Mouse (Mus musculus): ENCODE measurements at regions not wholly inside any gene's neighbourhood (a gene's known extent, or its start where the extent isn't known, plus 50 kb on each side); places are given as distances from the start of the nearest gene placed in this dataset.
"Not testable (repeated sequence)": the region's sequence is repeated elsewhere in the genome, so short reads cannot be mapped to it uniquely, and the experiment has no call there.

GRCm38 (mm10) chr3:16130385-16130784, 124.1 kb upstream of the Gm5150 start:
- ATAC-seq = no peak
- H3K4me1 ChIP-seq (ENCODE audit: control insufficient read depth, insufficient read depth, low read length) = no peaks in the 10 kb centered on the region
- no peak for DNase-seq (ENCODE audit: low spot score)
- no peaks in the 10 kb centered on the region for H3K27me3 ChIP-seq (replicated peaks; ENCODE audit: control insufficient read depth, insufficient read depth, low read length)
- H3K27ac ChIP-seq (ENCODE audit: low read depth, low read length) = no peak overlapping the region
- H3K9ac ChIP-seq (ENCODE audit: low read length) = no peak overlapping the region
- 64% methylated on average over 1 of the region's 1 CpGs for WGBS
- H3K4me2 ChIP-seq (ENCODE audit: low read length) = no peak overlapping the region
- H3K36me3 ChIP-seq (ENCODE audit: control insufficient read depth, insufficient read depth, low read length) = no peaks in the 10 kb centered on the region
- no peaks in the 10 kb centered on the region for H3K9me3 ChIP-seq (replicated peaks; ENCODE audit: control insufficient read depth, low read length)
- no peak overlapping the region for H3K4me3 ChIP-seq (ENCODE audit: low read depth, low read length)

GRCm38 (mm10) chr3:16125346-16125915, 119.2 kb upstream of the Gm5150 start:
- not testable (repeated sequence) for ATAC-seq; H3K4me2 ChIP-seq (ENCODE audit: low read length); H3K9ac ChIP-seq (ENCODE audit: low read length); H3K9me3 ChIP-seq (replicated peaks; ENCODE audit: control insufficient read depth, low read length); H3K36me3 ChIP-seq (ENCODE audit: control insufficient read depth, insufficient read depth, low read length); H3K27me3 ChIP-seq (replicated peaks; ENCODE audit: control insufficient read depth, insufficient read depth, low read length); H3K4me1 ChIP-seq (ENCODE audit: control insufficient read depth, insufficient read depth, low read length); H3K27ac ChIP-seq (ENCODE audit: low read depth, low read length); DNase-seq (ENCODE audit: low spot score); H3K4me3 ChIP-seq (ENCODE audit: low read depth, low read length)
- WGBS = 71% methylated on average over 4 of the region's 4 CpGs

- no peak for ATAC-seq
Observed at GRCm38 (mm10) chr3:16115944-16116343, 109.7 kb upstream of the Gm5150 start.

GRCm38 (mm10) chr3:16107492-16107891, 101.3 kb upstream of the Gm5150 start:
- ATAC-seq = no peak
- no peaks in the 10 kb centered on the region for H3K27me3 ChIP-seq (replicated peaks; ENCODE audit: control insufficient read depth, insufficient read depth, low read length)
- no peak overlapping the region for H3K4me3 ChIP-seq (ENCODE audit: low read depth, low read length)
- no peaks in the 10 kb centered on the region for H3K9me3 ChIP-seq (replicated peaks; ENCODE audit: control insufficient read depth, low read length)
- H3K9ac ChIP-seq (ENCODE audit: low read length) = no peak overlapping the region
- 82% methylated on average over 1 of the region's 1 CpGs for WGBS
- no peak for DNase-seq (ENCODE audit: low spot score)
- H3K36me3 ChIP-seq (ENCODE audit: control insufficient read depth, insufficient read depth, low read length) = no peaks in the 10 kb centered on the region
- H3K27ac ChIP-seq (ENCODE audit: low read depth, low read length) = no peak overlapping the region
- no peak overlapping the region for H3K4me2 ChIP-seq (ENCODE audit: low read length)
- no peaks in the 10 kb centered on the region for H3K4me1 ChIP-seq (ENCODE audit: control insufficient read depth, insufficient read depth, low read length)

More at GRCm38 (mm10) chr3:16115944-16116343, 109.7 kb upstream of the Gm5150 start:
- H3K4me3 ChIP-seq (ENCODE audit: low read depth, low read length) = no peak overlapping the region
- no peaks in the 10 kb centered on the region for H3K9me3 ChIP-seq (replicated peaks; ENCODE audit: control insufficient read depth, low read length)
- H3K27me3 ChIP-seq (replicated peaks; ENCODE audit: control insufficient read depth, insufficient read depth, low read length) = no peaks in the 10 kb centered on the region
- H3K4me2 ChIP-seq (ENCODE audit: low read length) = no peak overlapping the region
- no peaks in the 10 kb centered on the region for H3K4me1 ChIP-seq (ENCODE audit: control insufficient read depth, insufficient read depth, low read length)
- H3K36me3 ChIP-seq (ENCODE audit: control insufficient read depth, insufficient read depth, low read length) = no peaks in the 10 kb centered on the region
- DNase-seq (ENCODE audit: low spot score) = no peak
- no peak overlapping the region for H3K27ac ChIP-seq (ENCODE audit: low read depth, low read length)
- H3K9ac ChIP-seq (ENCODE audit: low read length) = no peak overlapping the region
- 73% methylated on average over 2 of the region's 2 CpGs for WGBS

- H3K9ac ChIP-seq (ENCODE audit: low read length) = no peak overlapping the region
- 73% methylated on average over 4 of the region's 4 CpGs for WGBS
- no peaks in the 10 kb centered on the region for H3K9me3 ChIP-seq (replicated peaks; ENCODE audit: control insufficient read depth, low read length)
- H3K27ac ChIP-seq (ENCODE audit: low read depth, low read length) = no peak overlapping the region
- peak; percentile 2 for DNase-seq (ENCODE audit: low spot score)
- no peak overlapping the region for H3K4me3 ChIP-seq (ENCODE audit: low read depth, low read length)
- ATAC-seq = no peak
- no peaks in the 10 kb centered on the region for H3K4me1 ChIP-seq (ENCODE audit: control insufficient read depth, insufficient read depth, low read length)
- no peaks in the 10 kb centered on the region for H3K27me3 ChIP-seq (replicated peaks; ENCODE audit: control insufficient read depth, insufficient read depth, low read length)
- no peaks in the 10 kb centered on the region for H3K36me3 ChIP-seq (ENCODE audit: control insufficient read depth, insufficient read depth, low read length)
- H3K4me2 ChIP-seq (ENCODE audit: low read length) = no peak overlapping the region
Observed at GRCm38 (mm10) chr3:16105080-16105479, 98.8 kb upstream of the Gm5150 start.

GRCm38 (mm10) chr3:16103180-16103579, 96.9 kb upstream of the Gm5150 start:
- Histone ChIP-seq H3K27ac (ENCODE audit: low read depth, low read length) (no peak overlapping the region), H3K9ac (ENCODE audit: low read length) (no peak overlapping the region), H3K4me3 (ENCODE audit: low read depth, low read length) (no peak overlapping the region), H3K4me2 (ENCODE audit: low read length) (no peak overlapping the region), H3K36me3 (ENCODE audit: control insufficient read depth, insufficient read depth, low read length) (no peaks in the 10 kb centered on the region), H3K9me3 (replicated peaks; ENCODE audit: control insufficient read depth, low read length) (no peaks in the 10 kb centered on the region), H3K27me3 (replicated peaks; ENCODE audit: control insufficient read depth, insufficient read depth, low read length) (no peaks in the 10 kb centered on the region), H3K4me1 (ENCODE audit: control insufficient read depth, insufficient read depth, low read length) (no peaks in the 10 kb centered on the region)
- ATAC-seq (no peak), DNase-seq (ENCODE audit: low spot score) (no peak)
- WGBS = 91% methylated on average over 1 of the region's 1 CpGs

GRCm38 (mm10) chr3:16086550-16086949, 80.3 kb upstream of the Gm5150 start:
- Histone ChIP-seq H3K9me3 (replicated peaks; ENCODE audit: control insufficient read depth, low read length) (no peaks in the 10 kb centered on the region), H3K27me3 (replicated peaks; ENCODE audit: control insufficient read depth, insufficient read depth, low read length) (no peaks in the 10 kb centered on the region), H3K27ac (ENCODE audit: low read depth, low read length) (no peak overlapping the region), H3K36me3 (ENCODE audit: control insufficient read depth, insufficient read depth, low read length) (no peaks in the 10 kb centered on the region), H3K4me1 (ENCODE audit: control insufficient read depth, insufficient read depth, low read length) (no peaks in the 10 kb centered on the region), H3K9ac (ENCODE audit: low read length) (no peak overlapping the region), H3K4me2 (ENCODE audit: low read length) (no peak overlapping the region), H3K4me3 (ENCODE audit: low read depth, low read length) (no peak overlapping the region)
- WGBS = 8% methylated on average over 1 of the region's 1 CpGs
- ATAC-seq = 0 out of 2 replicates have a peak, but pooled peaks have one; percentile 46
- DNase-seq (ENCODE audit: low spot score) = peak; percentile 47

- Histone ChIP-seq H3K36me3 (ENCODE audit: control insufficient read depth, insufficient read depth, low read length) (no peaks in the 10 kb centered on the region), H3K4me2 (ENCODE audit: low read length) (no peak overlapping the region), H3K9me3 (replicated peaks; ENCODE audit: control insufficient read depth, low read length) (no peaks in the 10 kb centered on the region), H3K27me3 (replicated peaks; ENCODE audit: control insufficient read depth, insufficient read depth, low read length) (no peaks in the 10 kb centered on the region), H3K9ac (ENCODE audit: low read length) (no peak overlapping the region), H3K27ac (ENCODE audit: low read depth, low read length) (no peak overlapping the region), H3K4me3 (ENCODE audit: low read depth, low read length) (no peak overlapping the region), H3K4me1 (ENCODE audit: control insufficient read depth, insufficient read depth, low read length) (no peaks in the 10 kb centered on the region)
- no peak for ATAC-seq
- WGBS = 86% methylated on average over 3 of the region's 3 CpGs
- no peak for DNase-seq (ENCODE audit: low spot score)
Observed at GRCm38 (mm10) chr3:16085288-16085687, 79.1 kb upstream of the Gm5150 start.

GRCm38 (mm10) chr3:16079178-16079577, 72.9 kb upstream of the Gm5150 start:
- H3K36me3 ChIP-seq (ENCODE audit: control insufficient read depth, insufficient read depth, low read length) = no peaks in the 10 kb centered on the region
- ATAC-seq = no peak

More at GRCm38 (mm10) chr3:16079178-16079577, 72.9 kb upstream of the Gm5150 start:
- H3K9ac ChIP-seq (ENCODE audit: low read length) = no peak overlapping the region
- no peak overlapping the region for H3K27ac ChIP-seq (ENCODE audit: low read depth, low read length)
- no peak overlapping the region for H3K4me3 ChIP-seq (ENCODE audit: low read depth, low read length)
- no peak for DNase-seq (ENCODE audit: low spot score)
- H3K9me3 ChIP-seq (replicated peaks; ENCODE audit: control insufficient read depth, low read length) = no peaks in the 10 kb centered on the region
- H3K4me1 ChIP-seq (ENCODE audit: control insufficient read depth, insufficient read depth, low read length) = no peaks in the 10 kb centered on the region
- no peaks in the 10 kb centered on the region for H3K27me3 ChIP-seq (replicated peaks; ENCODE audit: control insufficient read depth, insufficient read depth, low read length)
- H3K4me2 ChIP-seq (ENCODE audit: low read length) = no peak overlapping the region
- WGBS = 83% methylated on average over 2 of the region's 2 CpGs
